In genomic region chr17:31331920-31332319, GRCm38 (mm10) we compare ENCODE assay signal across 28 mouse cellular contexts. TPM values are rescaled to one million over a fixed set of nuclear protein-coding genes. Genes with fewer than 3 reads are reported as not detected.
DNase-seq lines count a peak whose midpoint lies in the region; ATAC-seq and TF ChIP-seq lines count a peak whose summit lies in the region.
"Had no signal": no experiment of that assay in that cellular context is flagged by ENCODE, and none has a peak within 500 bp of the region (broad histone marks: within the 10 kb centered on the region; RNA-seq: fewer than 3 reads in every experiment).

No protein-coding gene starts in this region.

- no peak overlapping the region for H3K4me3 ChIP-seq in liver, embryonic 16.5 days (ENCODE audit: low read depth, low read length)
- H3K4me3 ChIP-seq in liver, embryonic 11.5 days (ENCODE audit: low read depth, low read length) = no peak overlapping the region
- H3K4me3 ChIP-seq in kidney, adult 2 months (ENCODE audit: insufficient read depth, low read depth, low read length) = no peak overlapping the region
- no peak overlapping the region for H3K4me3 ChIP-seq in kidney, postnatal 0 days (replicated peaks; ENCODE audit: low read depth, low read length)
- H3K4me3 ChIP-seq: embryonic facial prominence, embryonic 15.5 days; forebrain, embryonic 13.5 days; hindbrain, embryonic 12.5 days; layer of hippocampus, adult 2 months; liver, embryonic 13.5 days; neural tube, embryonic 15.5 days; stomach, embryonic 15.5 days had no signal

- H3K36me3 ChIP-seq in liver, embryonic 16.5 days (ENCODE audit: control insufficient read depth, insufficient read depth) = no peaks in the 10 kb centered on the region
- H3K36me3 ChIP-seq in liver, embryonic 11.5 days (ENCODE audit: control insufficient read depth, insufficient read depth, low read length) = no peaks in the 10 kb centered on the region
- no peaks in the 10 kb centered on the region for H3K36me3 ChIP-seq in kidney, adult 2 months (ENCODE audit: control insufficient read depth, insufficient read depth, low read length)
- no peaks in the 10 kb centered on the region for H3K36me3 ChIP-seq in kidney, postnatal 0 days (ENCODE audit: insufficient read depth, low read length)
- H3K36me3 ChIP-seq: embryonic facial prominence, embryonic 15.5 days; hindbrain, embryonic 12.5 days; liver, embryonic 13.5 days; neural tube, embryonic 15.5 days; stomach, embryonic 15.5 days had no signal

- 53% methylated on average over 3 of the region's 3 CpGs for WGBS in liver, embryonic 16.5 days (ENCODE audit: insufficient replicate concordance)
- WGBS in liver, embryonic 11.5 days = 71% methylated on average over 3 of the region's 3 CpGs
- 30% methylated on average over 3 of the region's 3 CpGs for WGBS in kidney, adult 2 months
- 42% methylated on average over 3 of the region's 3 CpGs for WGBS in kidney, postnatal 0 days

- DNase-seq in liver, embryonic 11.5 days (ENCODE audit: low spot score) = no peak
- peak; percentile 81 for DNase-seq in kidney, adult 2 months
- DNase-seq in kidney, postnatal 0 days (ENCODE audit: low spot score) = peak; percentile 26
- peak; percentile 27 to 48 for DNase-seq in kidney, postnatal 4 days
- DNase-seq in c-Kit-positive CD71-positive TER-119-positive erythroid progenitor cells, embryonic 14.5 days (ENCODE audit: low spot score) = no peak
- no peak for DNase-seq in spleen, postnatal 10 days (ENCODE audit: low spot score in 2 of 2)
- DNase-seq: adrenal gland, postnatal 10 days; cerebellum, adult 11-12 months; gastrocnemius, postnatal 25 days; heart, adult 18-20 months; heart, postnatal 36 days; layer of hippocampus, postnatal 36 days; liver, embryonic 13.5 days; lung, postnatal 14 days; right cerebral cortex, postnatal 14 days; thymus, postnatal 14 days had no signal

- no peak overlapping the region for H3K4me2 ChIP-seq in liver, embryonic 16.5 days (ENCODE audit: low read depth, low read length)
- no peak overlapping the region for H3K4me2 ChIP-seq in liver, embryonic 11.5 days
- H3K4me2 ChIP-seq in kidney, postnatal 0 days (ENCODE audit: low read length) = no peak overlapping the region
- H3K4me2 ChIP-seq: embryonic facial prominence, embryonic 15.5 days; forebrain, embryonic 13.5 days; heart, embryonic 11.5 days; hindbrain, embryonic 12.5 days; liver, embryonic 13.5 days; lung, embryonic 14.5 days; neural tube, embryonic 15.5 days; stomach, embryonic 15.5 days had no signal

- no peak overlapping the region for H3K27ac ChIP-seq in liver, embryonic 16.5 days (ENCODE audit: low read length)
- H3K27ac ChIP-seq in liver, embryonic 11.5 days (ENCODE audit: low read depth, low read length) = no peak overlapping the region
- H3K27ac ChIP-seq in kidney, adult 2 months (ENCODE audit: insufficient read depth, low read depth, low read length) = no peak overlapping the region
- no peak overlapping the region for H3K27ac ChIP-seq in kidney, postnatal 0 days
- H3K27ac ChIP-seq: embryonic facial prominence, embryonic 15.5 days; forebrain, embryonic 13.5 days; hindbrain, embryonic 12.5 days; hindbrain, postnatal 0 days; layer of hippocampus, adult 2 months; liver, embryonic 13.5 days; neural tube, embryonic 15.5 days; stomach, embryonic 15.5 days had no signal

- no peaks in the 10 kb centered on the region for H3K4me1 ChIP-seq in liver, embryonic 16.5 days (ENCODE audit: control insufficient read depth, low read depth, low read length)
- H3K4me1 ChIP-seq in liver, embryonic 11.5 days (replicated peaks; ENCODE audit: control insufficient read depth, insufficient read depth, low read length) = no peaks in the 10 kb centered on the region
- no peaks in the 10 kb centered on the region; the same call in 1 of the 2 replicates for H3K4me1 ChIP-seq in kidney, adult 2 months (ENCODE audit: control insufficient read depth, insufficient read depth, low read length)
- no peaks in the 10 kb centered on the region for H3K4me1 ChIP-seq in kidney, postnatal 0 days (replicated peaks; ENCODE audit: insufficient read depth, low read length)
- H3K4me1 ChIP-seq: embryonic facial prominence, embryonic 15.5 days; liver, embryonic 13.5 days; stomach, embryonic 15.5 days had no signal

- TF ChIP-seq POLR2A in kidney, adult 2 months (IDR thresholded peaks at IDR 0.05; ENCODE audit: low read depth, low read length) = no peak

- no peak overlapping the region for H3K9ac ChIP-seq in liver, embryonic 16.5 days (ENCODE audit: low read depth, low read length)
- H3K9ac ChIP-seq in liver, embryonic 11.5 days (ENCODE audit: low read depth, low read length) = no peak overlapping the region
- no peak overlapping the region for H3K9ac ChIP-seq in kidney, postnatal 0 days (ENCODE audit: low read depth, low read length)
- H3K9ac ChIP-seq: embryonic facial prominence, embryonic 15.5 days; forebrain, embryonic 13.5 days; hindbrain, embryonic 12.5 days; liver, embryonic 13.5 days; lung, embryonic 14.5 days; neural tube, embryonic 15.5 days; stomach, embryonic 15.5 days had no signal

- H3K27me3 ChIP-seq in liver, embryonic 16.5 days (ENCODE audit: control insufficient read depth, insufficient read depth, low read depth, low read length) = no peaks in the 10 kb centered on the region
- no peaks in the 10 kb centered on the region for H3K27me3 ChIP-seq in liver, embryonic 11.5 days (replicated peaks; ENCODE audit: control insufficient read depth, insufficient read depth, low read length)
- H3K27me3 ChIP-seq in kidney, adult 2 months (replicated peaks; ENCODE audit: control insufficient read depth, insufficient read depth, low read length) = no peaks in the 10 kb centered on the region
- H3K27me3 ChIP-seq in kidney, postnatal 0 days (ENCODE audit: insufficient read depth, low read length) = no peaks in the 10 kb centered on the region
- H3K27me3 ChIP-seq: embryonic facial prominence, embryonic 15.5 days; forebrain, embryonic 13.5 days; hindbrain, embryonic 12.5 days; liver, embryonic 13.5 days; neural tube, embryonic 15.5 days; stomach, embryonic 15.5 days had no signal

- TF ChIP-seq CTCF in kidney, adult 2 months (conservative IDR thresholded peaks at IDR 0.05; ENCODE audit: insufficient read depth, insufficient read length, low read depth, low read length) = no peak
- no peak for TF ChIP-seq CTCF in kidney, postnatal 0 days (IDR thresholded peaks at IDR 0.05; ENCODE audit: low read depth)

- H3K9me3 ChIP-seq in liver, embryonic 16.5 days (replicated peaks; ENCODE audit: control insufficient read depth, low read length) = no peaks in the 10 kb centered on the region
- H3K9me3 ChIP-seq in liver, embryonic 11.5 days (ENCODE audit: control insufficient read depth, low read length) = no peaks in the 10 kb centered on the region
- no peaks in the 10 kb centered on the region for H3K9me3 ChIP-seq in kidney, postnatal 0 days (replicated peaks; ENCODE audit: low read length)
- H3K9me3 ChIP-seq: embryonic facial prominence, embryonic 15.5 days; forebrain, embryonic 13.5 days; hindbrain, embryonic 12.5 days; liver, embryonic 13.5 days; neural tube, embryonic 15.5 days; stomach, embryonic 15.5 days had no signal

- ATAC-seq in liver, embryonic 16.5 days (ENCODE audit: low read depth) = peak; percentile 64
- ATAC-seq in liver, embryonic 11.5 days (replicated peaks; ENCODE audit: low FRiP score) = no peak
- peak; percentile 58 for ATAC-seq in kidney, postnatal 0 days (replicated peaks; ENCODE audit: low FRiP score, low read depth)
- ATAC-seq in inflammation-experienced regulatory T-cells, adult 6 months = no peak
- ATAC-seq: forebrain, embryonic 13.5 days; hindbrain, postnatal 0 days; intestine, embryonic 16.5 days had no signal

RNA-seq across cellular contexts. Expression of gene Slc37a1, which starts 45.3 kb away (rescaled TPM):
- polyA plus RNA-seq in liver, embryonic 16.5 days (2015; fragmentation: Nextera tagmentation; extraction: Ambion mirVana) = 2.4 and 2.5 TPM in 2 replicates
- 6.6 and 7.7 TPM in 2 replicates for polyA plus RNA-seq in liver, embryonic 11.5 days (2014; fragmentation: Nextera tagmentation; extraction: Ambion mirVana)
- 6.3 and 6.5 TPM in 2 replicates for polyA plus RNA-seq in kidney, adult 2 months (2012; rRNA removed)
- 2.8 and 3.9 TPM in 2 replicates for polyA plus RNA-seq in kidney, postnatal 0 days (2015; fragmentation: Nextera tagmentation; extraction: Ambion mirVana)
- 10 to 100 TPM; 19.0 to 39.4 (median 23.5) TPM for polyA plus RNA-seq in inflammation-experienced regulatory T-cells, adult 6 months (2017; shearing (Covaris generic))

RNA-seq across cellular contexts. Expression of gene Pde9a, which starts 54.1 kb away (rescaled TPM):
- 3.0 and 4.0 TPM in 2 replicates for polyA plus RNA-seq in liver, embryonic 16.5 days (2015; fragmentation: Nextera tagmentation; extraction: Ambion mirVana)
- polyA plus RNA-seq in liver, embryonic 11.5 days (2014; fragmentation: Nextera tagmentation; extraction: Ambion mirVana) = 10.4 and 11.5 TPM in 2 replicates
- 74.3 and 106 TPM in 2 replicates for polyA plus RNA-seq in kidney, adult 2 months (2012; rRNA removed)
- 31.9 and 36.8 TPM in 2 replicates for polyA plus RNA-seq in kidney, postnatal 0 days (2015; fragmentation: Nextera tagmentation; extraction: Ambion mirVana)
- not detected for polyA plus RNA-seq in inflammation-experienced regulatory T-cells, adult 6 months (2017; shearing (Covaris generic))

RNA-seq across cellular contexts. Expression of gene Rsph1, which starts 54.7 kb away (rescaled TPM):
- 0.19 and 0.20 TPM in 2 replicates for polyA plus RNA-seq in liver, embryonic 16.5 days (2015; fragmentation: Nextera tagmentation; extraction: Ambion mirVana)
- polyA plus RNA-seq in liver, embryonic 11.5 days (2014; fragmentation: Nextera tagmentation; extraction: Ambion mirVana) = 0.40 and 0.88 TPM in 2 replicates
- 0.73 and 1.1 TPM in 2 replicates for polyA plus RNA-seq in kidney, adult 2 months (2012; rRNA removed)
- 1.3 and 2.2 TPM in 2 replicates for polyA plus RNA-seq in kidney, postnatal 0 days (2015; fragmentation: Nextera tagmentation; extraction: Ambion mirVana)
- 1 to 10 TPM in 2 of 3 experiments, under 1 TPM in 1; 0.55 to 4.8 (median 1.3) TPM for polyA plus RNA-seq in inflammation-experienced regulatory T-cells, adult 6 months (2017; shearing (Covaris generic))

Comparison
In these comparisons a context has a peak if more than half of its experiments do, and no peak if none do; other contexts are left out.
1. ATAC-seq: peak in liver, embryonic 16.5 days (single experiment) and kidney, postnatal 0 days (single experiment); none in liver, embryonic 11.5 days (single experiment) and inflammation-experienced regulatory T-cells, adult 6 months (single experiment).
2. DNase-seq: peak in kidney, adult 2 months (single experiment), kidney, postnatal 0 days (single experiment) and kidney, postnatal 4 days (2 of 2); none in liver, embryonic 11.5 days (single experiment), c-Kit-positive CD71-positive TER-119-positive erythroid progenitor cells, embryonic 14.5 days (single experiment) and spleen, postnatal 10 days (0 of 2).